Mouse (Mus musculus) kidney, adult 8-10 months (tissue): ENCODE measurements around the gene Peg3.

Experiments used
- DNase-seq, 2 experiments: peaks; one replicate each; pipeline ENCODE4 v3.0.0; 2022

Gene Peg3

DNA sequence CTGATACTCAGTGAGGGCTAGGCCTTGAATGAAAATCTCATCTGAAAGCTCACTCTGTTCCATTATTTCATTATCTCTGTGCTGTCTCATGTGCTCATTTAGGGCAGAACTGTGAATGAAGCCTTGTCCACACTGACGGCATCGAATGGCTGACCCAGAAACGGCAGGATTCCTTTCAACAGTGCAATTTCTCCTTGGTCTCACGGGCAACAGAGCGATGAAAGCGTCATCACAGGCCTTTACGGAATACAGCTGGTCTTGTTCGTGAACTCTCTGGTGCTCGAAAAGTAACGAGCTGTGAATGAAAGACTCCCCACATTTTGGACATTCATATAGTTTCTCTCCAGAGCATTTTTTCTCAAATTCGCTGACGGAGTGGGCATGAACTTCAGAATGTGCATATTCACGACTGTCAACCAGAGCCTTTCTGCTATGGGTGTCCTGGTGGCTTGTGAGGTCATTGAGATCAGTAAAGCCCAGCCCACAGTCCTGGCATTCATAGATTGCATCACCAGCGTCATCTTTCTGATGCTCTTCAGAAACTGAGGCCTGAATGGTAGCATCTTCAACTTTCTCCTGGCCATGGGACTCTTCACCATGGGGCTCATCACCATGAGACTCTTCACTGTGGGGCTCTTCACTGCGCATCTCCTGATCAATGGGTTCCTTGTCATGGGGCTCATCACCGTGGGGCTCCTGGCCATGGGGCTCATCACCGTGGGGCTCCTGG lies 21.6 kb downstream of the Peg3 start:
- no peak for DNase-seq

DNA sequence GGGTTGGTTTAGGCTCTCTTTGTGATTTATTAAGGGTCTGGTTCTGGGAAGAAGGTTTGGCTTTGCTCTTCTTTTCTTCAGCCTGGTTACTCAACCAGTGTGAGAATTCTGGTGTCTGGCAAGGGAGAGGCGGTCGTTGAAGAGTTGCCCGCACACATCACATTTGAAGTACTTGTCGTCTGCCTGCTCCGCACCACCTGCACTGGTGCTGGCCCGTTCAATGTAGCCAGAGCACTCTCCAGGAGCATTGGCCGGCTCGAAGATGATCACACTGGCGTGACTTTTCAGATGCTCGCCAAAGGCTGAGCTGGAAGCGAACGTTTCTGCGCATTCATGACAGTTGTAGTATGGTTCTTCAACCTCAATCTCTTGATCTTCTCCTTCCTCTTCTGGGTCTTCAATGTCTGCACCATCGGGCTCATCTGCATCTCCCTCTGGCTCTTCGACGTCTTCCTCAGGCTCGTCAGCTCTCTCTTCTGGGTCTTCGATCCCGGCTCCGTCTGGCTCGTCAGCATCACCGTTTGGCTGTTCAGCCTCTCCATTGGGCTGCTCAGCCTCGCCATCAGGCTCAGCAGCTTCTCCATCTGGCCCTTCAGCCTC lies 22.7 kb downstream of the Peg3 start:
- DNase-seq = no peak

- no peak for DNase-seq
Measured at GRCm38 (mm10) chr7:6699230-6699629, 31.0 kb downstream of the Peg3 start.

DNA sequence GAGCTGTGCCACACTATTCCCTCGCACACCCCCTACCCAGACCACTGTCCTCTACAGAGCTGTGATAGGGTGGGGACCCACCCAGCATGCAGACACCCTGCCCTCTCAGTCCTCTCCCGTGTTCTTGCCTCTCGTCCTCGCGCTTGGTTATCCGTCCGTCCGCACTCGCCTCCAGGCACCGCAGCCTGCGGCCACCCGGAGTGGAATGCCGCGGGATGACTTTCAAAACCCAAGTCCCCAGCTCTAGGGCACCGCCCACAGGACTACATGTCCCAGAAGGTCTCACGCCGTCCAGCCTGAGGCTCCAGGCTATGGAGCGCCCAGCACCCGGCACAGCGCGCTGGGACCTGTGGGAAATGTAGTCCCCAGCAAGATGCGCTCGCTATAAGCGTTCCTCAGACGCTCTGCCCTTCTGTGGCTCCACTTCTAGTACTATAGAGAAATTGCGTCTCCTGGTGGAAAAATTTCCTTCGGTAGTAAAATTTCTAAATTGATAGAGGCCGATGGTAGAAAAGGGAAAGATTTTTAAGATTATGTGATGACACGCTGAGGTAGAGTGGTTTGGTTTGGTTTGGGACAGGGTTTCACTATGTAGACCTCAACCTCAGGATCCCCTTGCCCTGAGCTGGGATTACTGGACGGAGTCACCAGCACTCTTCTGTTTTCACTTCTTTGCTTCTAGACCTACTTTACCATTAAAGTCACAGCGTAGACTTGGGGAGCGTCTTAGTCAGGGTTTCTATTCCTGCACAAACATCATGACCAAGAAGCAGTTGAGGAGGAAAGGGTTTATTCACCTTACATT lies 33.8 kb downstream of the Peg3 start, which contains the start of gene Zim1:
Zim1 (minus strand) TSS at position 210 of the 805 bp plus-strand sequence.
- peak; percentile 67 to 73 for DNase-seq

DNA sequence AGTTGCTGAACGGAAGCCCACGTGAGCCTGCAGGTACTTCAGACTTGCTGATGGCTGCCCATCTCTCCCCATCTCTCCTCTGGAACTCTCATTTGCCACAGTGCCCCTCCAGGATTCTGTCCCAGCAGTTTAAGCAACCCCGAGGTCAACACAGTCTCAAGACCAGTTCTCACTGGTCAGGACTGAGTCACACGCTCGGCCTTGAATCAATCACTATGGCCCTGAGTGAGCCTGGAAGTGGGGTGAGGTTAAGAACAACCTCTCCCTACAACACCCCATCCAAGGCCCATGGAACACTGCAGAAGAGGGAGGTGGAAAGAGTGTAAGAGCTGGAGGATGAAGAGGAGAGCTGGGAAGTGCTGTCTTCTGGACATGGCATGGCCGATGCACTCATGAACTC lies 44.7 kb downstream of the Peg3 start:
- no peak for DNase-seq

DNA sequence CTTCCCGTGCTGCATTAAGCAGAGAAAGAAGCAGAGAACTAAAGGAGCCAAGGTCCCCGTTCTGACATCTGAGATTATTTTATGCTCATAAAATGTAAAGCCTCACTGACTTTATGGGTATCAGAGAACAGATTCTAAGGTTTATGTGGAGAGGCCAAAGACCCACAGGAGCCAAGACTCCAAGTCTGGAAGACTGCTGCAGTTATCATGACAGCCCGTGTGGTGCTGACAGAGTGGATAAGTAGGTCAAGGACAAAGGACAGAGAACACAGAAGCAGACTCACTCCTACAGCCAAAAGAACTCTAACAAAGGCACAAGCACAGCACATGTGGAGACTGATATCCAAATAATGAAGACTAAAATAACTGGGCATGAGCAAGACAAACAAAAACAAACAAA lies 63.5 kb downstream of the Peg3 start:
- DNase-seq = no peak

DNA sequence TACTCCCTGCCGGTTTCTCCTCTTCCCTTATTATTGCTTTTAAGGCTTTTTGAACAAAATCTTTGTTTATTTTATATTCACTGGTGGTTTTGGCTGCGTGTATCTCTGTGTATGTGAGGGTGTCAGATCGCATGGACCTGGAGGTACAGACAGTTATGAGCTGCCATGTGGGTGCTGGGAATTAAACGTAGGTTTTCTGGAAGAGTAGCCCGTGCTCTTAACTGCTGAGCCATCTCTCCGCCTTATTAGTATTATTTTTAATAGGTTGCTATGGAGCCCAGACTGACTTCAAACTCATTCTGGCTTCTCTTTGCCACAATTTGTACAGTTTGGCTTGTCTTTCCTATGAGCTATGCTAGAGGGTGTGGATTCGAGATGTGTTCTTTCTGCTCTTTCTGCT lies 66.8 kb downstream of the Peg3 start:
- DNase-seq = no peak

- DNase-seq = peak in 1 of 2 experiments; percentile 19
Measured at GRCm38 (mm10) chr7:6659605-6660004, 70.6 kb downstream of the Peg3 start.

GRCm38 (mm10) chr7:6658606-6659005 lies 71.6 kb downstream of the Peg3 start:
- no peak for DNase-seq
